Mouse (Mus musculus) CH12.LX (cell line): ENCODE measurements around the gene Vwc2.

Experiments
- MXI1 ChIP-seq: IDR thresholded peaks from 2 replicates; pipeline ENCODE4 v1.6.1; 2011; ENCODE audit warnings: mild to moderate bottlenecking, low read depth, low read length, improper control_type of control experiment
- SMC3 ChIP-seq: IDR thresholded peaks from 2 replicates; pipeline ENCODE4 v1.6.1; 2011; ENCODE audit warnings: low read depth, low read length, improper control_type of control experiment

DNA sequence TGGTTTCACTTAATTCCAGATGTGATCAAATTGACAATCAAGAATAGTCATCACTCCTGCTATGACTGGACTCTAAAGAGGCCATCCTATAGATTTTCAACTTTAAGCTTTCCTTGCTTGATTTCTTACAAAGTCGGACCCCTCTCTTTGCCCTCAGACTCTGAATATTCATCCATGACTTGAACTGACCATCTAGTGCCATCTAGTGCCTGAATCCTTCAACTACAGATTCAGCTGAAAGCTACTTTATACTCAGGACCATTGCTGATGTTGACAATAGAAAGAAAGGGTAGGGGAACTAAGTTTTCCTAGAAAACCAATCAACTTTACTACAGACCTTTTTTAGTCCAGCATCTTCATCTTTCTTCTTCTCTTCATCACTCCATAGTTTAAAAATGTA, 109.1 kb downstream of the Vwc2 start:
- peak; percentile 51 for TF ChIP-seq SMC3
- TF ChIP-seq MXI1: no peak
